Mouse (Mus musculus) stomach, postnatal 0 days (tissue): ENCODE results near the gene Eomes.

Experiments
- CTCF ChIP-seq: IDR thresholded peaks from 2 replicates; pipeline ENCODE4 v1.5.1; 2016; ENCODE audit warnings: antibody characterized with exemption, low read depth, mild to moderate bottlenecking, moderate library complexity
- EP300 ChIP-seq: optimal IDR thresholded peaks from 2 replicates; pipeline ENCODE3; 2016; ENCODE audit warnings: antibody characterized with exemption

DNA sequence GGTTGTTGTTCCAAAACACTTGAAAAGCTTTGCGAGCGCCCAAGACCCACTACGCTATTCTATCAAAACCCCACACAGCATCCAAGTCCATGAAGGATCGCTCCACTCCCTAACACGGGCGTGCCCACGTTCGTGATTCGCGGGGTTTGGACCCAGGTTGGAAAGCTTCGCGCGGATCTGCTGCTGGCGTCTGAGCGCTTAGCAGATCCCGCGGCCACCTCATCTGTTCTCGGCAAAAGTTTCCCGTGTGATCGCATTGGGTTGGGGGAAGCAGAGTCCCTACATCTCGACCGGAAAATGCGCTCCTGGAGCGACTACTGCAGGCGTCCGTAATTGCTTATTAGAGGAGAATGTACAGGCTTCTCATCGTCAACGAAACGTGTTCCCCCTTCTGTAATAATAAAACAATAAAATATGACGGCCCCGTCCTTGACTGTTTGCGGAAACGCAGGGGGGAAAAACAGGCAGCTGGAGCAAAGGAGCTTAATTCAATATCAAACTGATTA is 1.2 kb upstream of the Eomes start:
- no peak for TF ChIP-seq CTCF
- no peak for TF ChIP-seq EP300
